Mouse (Mus musculus): ENCODE data around the gene Gpr179. TPM values are rescaled to one million over a fixed set of nuclear protein-coding genes. Genes with fewer than 3 reads are reported as not detected.
"Not testable (repeated sequence)": the region's sequence is repeated elsewhere in the genome, so short reads cannot be mapped to it uniquely, and the experiment has no call there.

Gene Gpr179
- polyA plus RNA-seq, 1 experiment from 2014 or later, result 0.12 TPM

GRCm38 (mm10) chr11:97314110-97314509 lies 37.8 kb downstream of the Gpr179 start:
- Histone ChIP-seq H3K27ac (replicated peaks) (no peak overlapping the region), H3K4me1 (replicated peaks) (peaks cover 32% of the 10 kb centered on the region), H3K9ac (no peak overlapping the region), H3K36me3 (no peaks in the 10 kb centered on the region), H3K9me3 (no peaks in the 10 kb centered on the region), H3K27me3 (no peaks in the 10 kb centered on the region), H3K4me2 (no peak overlapping the region), H3K4me3 (no peak overlapping the region)
- WGBS, result 93% methylated on average over 3 of the region's 3 CpGs
- no peak for ATAC-seq (ENCODE audit: low FRiP score, low read depth)

- not testable (repeated sequence) for H3K9ac ChIP-seq; H3K4me2 ChIP-seq; ATAC-seq (ENCODE audit: low FRiP score, low read depth); H3K9me3 ChIP-seq; H3K27me3 ChIP-seq; H3K36me3 ChIP-seq; H3K27ac ChIP-seq (replicated peaks); H3K4me3 ChIP-seq
- H3K4me1 ChIP-seq (replicated peaks), result peaks cover 33% of the 10 kb centered on the region
- WGBS, result 86% methylated on average over 1 of the region's 1 CpGs
These were observed 39.0 kb downstream of the Gpr179 start for GRCm38 (mm10) chr11:97312871-97313270.

GRCm38 (mm10) chr11:97310895-97311631 lies 40.8 kb downstream of the Gpr179 start:
- ATAC-seq (ENCODE audit: low FRiP score, low read depth), result no peak
- WGBS, result 7% methylated on average over 18 of the region's 18 CpGs
- Histone ChIP-seq H3K4me2 (peak overlapping the region; percentile 71), H3K9me3 (no peaks in the 10 kb centered on the region), H3K36me3 (no peaks in the 10 kb centered on the region), H3K9ac (no peak overlapping the region), H3K4me1 (replicated peaks) (peaks cover 24% of the 10 kb centered on the region), H3K4me3 (peak overlapping the region; percentile 20), H3K27ac (replicated peaks) (0 out of 2 replicates have a peak overlapping the region, but pooled peaks have one; percentile 30), H3K27me3 (0 out of 2 replicates have a peak, but pooled peaks cover 3% of the 10 kb centered on the region)

GRCm38 (mm10) chr11:97309911-97310571 lies 41.8 kb downstream of the Gpr179 start:
- Histone ChIP-seq H3K9me3 (no peaks in the 10 kb centered on the region), H3K4me3 (peak overlapping the region; percentile 37), H3K4me2 (peak overlapping the region; percentile 71), H3K4me1 (replicated peaks) (peaks cover 23% of the 10 kb centered on the region), H3K27ac (replicated peaks) (peak overlapping the region; percentile 42; the same call in 1 of the 2 replicates), H3K36me3 (no peaks in the 10 kb centered on the region), H3K9ac (peak overlapping the region; percentile 46), H3K27me3 (0 out of 2 replicates have a peak, but pooled peaks cover 3% of the 10 kb centered on the region)
- ATAC-seq (ENCODE audit: low FRiP score, low read depth), result peak; percentile 86
- WGBS, result under 1% methylated on average over 25 of the region's 25 CpGs

- 2% methylated on average over 9 of the region's 9 CpGs for WGBS
- H3K9me3 ChIP-seq, result no peaks in the 10 kb centered on the region
- peak overlapping the region; percentile 37 for H3K4me3 ChIP-seq
- H3K36me3 ChIP-seq, result no peaks in the 10 kb centered on the region
- H3K4me2 ChIP-seq, result peak overlapping the region; percentile 71
- ATAC-seq (ENCODE audit: low FRiP score, low read depth), result no peak
- H3K9ac ChIP-seq, result peak overlapping the region; percentile 46; the same call in 1 of the 2 replicates
- no peak overlapping the region for H3K27ac ChIP-seq (replicated peaks)
- peaks cover 23% of the 10 kb centered on the region for H3K4me1 ChIP-seq (replicated peaks)
- 0 out of 2 replicates have a peak, but pooled peaks cover 3% of the 10 kb centered on the region for H3K27me3 ChIP-seq
These were observed 42.4 kb downstream of the Gpr179 start for GRCm38 (mm10) chr11:97309451-97309836.

GRCm38 (mm10) chr11:97308806-97309450 lies 42.9 kb downstream of the Gpr179 start:
- 52% methylated on average over 3 of the region's 3 CpGs for WGBS
- Histone ChIP-seq H3K27ac (replicated peaks) (no peak overlapping the region), H3K4me3 (no peak overlapping the region), H3K9me3 (no peaks in the 10 kb centered on the region), H3K4me1 (replicated peaks) (peaks cover 23% of the 10 kb centered on the region), H3K27me3 (0 out of 2 replicates have a peak, but pooled peaks cover 3% of the 10 kb centered on the region), H3K9ac (no peak overlapping the region), H3K4me2 (peak overlapping the region; percentile 71), H3K36me3 (no peaks in the 10 kb centered on the region)
- no peak for ATAC-seq (ENCODE audit: low FRiP score, low read depth)

- H3K9ac ChIP-seq, result no peak overlapping the region
- H3K4me1 ChIP-seq (replicated peaks), result peaks cover 23% of the 10 kb centered on the region
- no peaks in the 10 kb centered on the region for H3K9me3 ChIP-seq
- no peak for ATAC-seq (ENCODE audit: low FRiP score, low read depth)
- 0 out of 2 replicates have a peak, but pooled peaks cover 3% of the 10 kb centered on the region for H3K27me3 ChIP-seq
- no peak overlapping the region for H3K27ac ChIP-seq (replicated peaks)
- no peak overlapping the region for H3K4me3 ChIP-seq
- 94% methylated on average over 11 of the region's 11 CpGs for WGBS
- no peaks in the 10 kb centered on the region for H3K36me3 ChIP-seq
- H3K4me2 ChIP-seq, result no peak overlapping the region
These were observed 44.4 kb downstream of the Gpr179 start for GRCm38 (mm10) chr11:97307294-97308069.

- Histone ChIP-seq H3K4me1 (replicated peaks) (peaks cover 6% of the 10 kb centered on the region), H3K36me3 (no peaks in the 10 kb centered on the region), H3K4me3 (no peak overlapping the region), H3K27ac (replicated peaks) (no peak overlapping the region), H3K27me3 (0 out of 2 replicates have a peak, but pooled peaks cover 3% of the 10 kb centered on the region), H3K9ac (no peak overlapping the region), H3K4me2 (no peak overlapping the region), H3K9me3 (no peaks in the 10 kb centered on the region)
- 89% methylated on average over 5 of the region's 5 CpGs for WGBS
- no peak for ATAC-seq (ENCODE audit: low FRiP score, low read depth)
These were observed 47.2 kb downstream of the Gpr179 start for GRCm38 (mm10) chr11:97304631-97305030.

GRCm38 (mm10) chr11:97302231-97302781 lies 49.6 kb downstream of the Gpr179 start:
- Histone ChIP-seq H3K36me3 (no peaks in the 10 kb centered on the region), H3K27me3 (no peaks in the 10 kb centered on the region), H3K9me3 (no peaks in the 10 kb centered on the region), H3K4me3 (no peak overlapping the region), H3K27ac (replicated peaks) (0 out of 2 replicates have a peak overlapping the region, but pooled peaks have one; percentile 37), H3K4me1 (replicated peaks) (no peaks in the 10 kb centered on the region), H3K9ac (no peak overlapping the region), H3K4me2 (no peak overlapping the region)
- WGBS, result 30% methylated on average over 7 of the region's 7 CpGs
- ATAC-seq (ENCODE audit: low FRiP score, low read depth), result no peak

GRCm38 (mm10) chr11:97301406-97301805 lies 50.5 kb downstream of the Gpr179 start:
- no peaks in the 10 kb centered on the region for H3K9me3 ChIP-seq
- no peak overlapping the region for H3K27ac ChIP-seq (replicated peaks)
- H3K4me1 ChIP-seq (replicated peaks), result no peaks in the 10 kb centered on the region
- H3K9ac ChIP-seq, result no peak overlapping the region
- no peak for ATAC-seq (ENCODE audit: low FRiP score, low read depth)
- no peaks in the 10 kb centered on the region for H3K27me3 ChIP-seq
- no peaks in the 10 kb centered on the region for H3K36me3 ChIP-seq
- H3K4me3 ChIP-seq, result no peak overlapping the region
- H3K4me2 ChIP-seq, result no peak overlapping the region
- 77% methylated on average over 16 of the region's 16 CpGs for WGBS

GRCm38 (mm10) chr11:97299939-97300338 lies 51.9 kb downstream of the Gpr179 start:
- Histone ChIP-seq H3K4me3 (no peak overlapping the region), H3K4me1 (replicated peaks) (no peaks in the 10 kb centered on the region), H3K27ac (replicated peaks) (no peak overlapping the region), H3K27me3 (no peaks in the 10 kb centered on the region), H3K9me3 (no peaks in the 10 kb centered on the region), H3K36me3 (no peaks in the 10 kb centered on the region), H3K4me2 (no peak overlapping the region), H3K9ac (no peak overlapping the region)
- ATAC-seq (ENCODE audit: low FRiP score, low read depth), result no peak
- WGBS, result 96% methylated on average over 2 of the region's 2 CpGs
